Mouse (Mus musculus): ENCODE data around the gene Npas3.

GRCm38 (mm10) chr12:53447469-53447868, 199.0 kb downstream of the Npas3 start:
- TF ChIP-seq CTCF (IDR thresholded peaks at IDR 0.05; ENCODE audit: borderline replicate concordance, control insufficient read depth, extremely low read depth, insufficient read depth, low read length, poor library complexity) (no peak), POLR2A (IDR thresholded peaks at IDR 0.05; ENCODE audit: control insufficient read depth, extremely low read depth, insufficient read depth, low read length, poor library complexity) (no peak)
